Mouse (Mus musculus) erythroblast, embryonic 14.5 days (primary cell): ENCODE results near the gene Trim63.

Experiments
- GATA1 ChIP-seq: IDR thresholded peaks from 2 replicates; pipeline ENCODE4 v1.6.1; 2012; ENCODE audit warnings: low read length, inconsistent platforms, mixed read lengths
- TAL1 ChIP-seq: IDR thresholded peaks from 3 replicates; pipeline ENCODE4 v1.6.1; 2012; ENCODE audit warnings: low read length, inconsistent platforms, mixed read lengths

DNA sequence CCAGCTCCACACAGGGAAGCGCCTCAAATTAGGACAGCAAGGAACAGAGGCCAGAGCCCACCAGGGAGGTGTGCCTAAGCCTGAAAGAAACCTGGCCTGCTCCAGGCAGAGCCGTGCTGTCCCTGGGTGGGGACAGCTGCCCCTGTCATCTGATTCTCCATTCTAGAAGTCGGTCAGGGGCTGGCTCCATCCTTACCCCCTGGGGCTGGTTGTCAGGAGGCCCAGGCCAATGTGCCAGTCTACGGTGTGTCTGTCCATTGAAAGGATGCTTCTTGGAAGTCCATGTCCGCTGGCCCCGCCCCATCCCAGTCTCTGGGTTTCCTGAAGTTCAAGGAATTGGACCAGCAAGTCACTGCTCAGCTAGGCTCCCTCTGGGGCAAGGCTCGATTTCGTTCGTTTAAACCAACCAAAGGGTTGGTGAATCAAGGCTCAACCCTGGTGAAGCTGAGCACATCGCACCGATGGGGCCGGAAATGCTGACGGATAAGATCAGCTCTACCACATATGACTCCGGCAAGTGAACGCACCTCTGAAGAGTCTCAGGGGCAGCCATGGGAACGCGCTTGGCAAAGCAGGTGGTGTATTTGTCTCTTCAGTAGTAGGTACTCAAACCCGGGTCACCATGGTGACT is 21.7 kb upstream of the Trim63 start:
- TF ChIP-seq TAL1 = no peak
- TF ChIP-seq GATA1 = no peak
